Mouse (Mus musculus) cortical plate, adult 2 months (tissue): ENCODE measurements at regions not wholly inside any gene's neighbourhood (a gene's known extent, or its start where the extent isn't known, plus 50 kb on each side); places are given as distances from the start of the nearest gene placed in this dataset.

Source experiments
- CTCF ChIP-seq: fragments of 200-500 bp; IDR thresholded peaks from 2 replicates; pipeline ENCODE4 v1.5.1; 2011; ENCODE audit warnings: mild to moderate bottlenecking, control low read depth, low read length; ENCODE audit not compliant: insufficient read depth; ENCODE audit errors: extremely low read depth
- POLR2A ChIP-seq: fragments of 200-500 bp; IDR thresholded peaks from 2 replicates; pipeline ENCODE4 v1.6.1; 2011; ENCODE audit warnings: mild to moderate bottlenecking, low read length, control low read depth; ENCODE audit not compliant: insufficient read depth; ENCODE audit errors: extremely low read depth

DNA sequence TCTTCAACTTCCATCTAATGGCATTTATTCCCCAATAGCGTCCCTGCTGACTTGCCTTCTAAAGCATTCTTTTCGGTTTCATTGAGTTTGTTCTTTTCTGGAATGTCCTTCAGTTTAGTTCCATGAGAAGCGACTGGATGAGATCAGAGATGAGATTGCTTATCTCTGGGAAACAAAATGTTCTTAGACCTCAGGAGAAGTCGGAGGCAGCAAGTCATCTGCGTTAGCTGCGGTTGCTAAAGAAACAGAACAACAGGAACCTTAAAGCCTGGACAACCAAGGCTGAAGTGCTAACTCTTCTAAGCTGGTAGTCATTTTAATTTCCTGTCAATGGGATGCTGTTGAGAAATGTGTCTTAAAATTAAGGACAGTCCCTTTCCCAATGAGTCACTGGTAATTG lies 365.3 kb downstream of the Pbx1 start:
- no peak for TF ChIP-seq POLR2A
- TF ChIP-seq CTCF = no peak
